Mouse (Mus musculus): ENCODE data around the gene Six5.

Gene Six5

DNA sequence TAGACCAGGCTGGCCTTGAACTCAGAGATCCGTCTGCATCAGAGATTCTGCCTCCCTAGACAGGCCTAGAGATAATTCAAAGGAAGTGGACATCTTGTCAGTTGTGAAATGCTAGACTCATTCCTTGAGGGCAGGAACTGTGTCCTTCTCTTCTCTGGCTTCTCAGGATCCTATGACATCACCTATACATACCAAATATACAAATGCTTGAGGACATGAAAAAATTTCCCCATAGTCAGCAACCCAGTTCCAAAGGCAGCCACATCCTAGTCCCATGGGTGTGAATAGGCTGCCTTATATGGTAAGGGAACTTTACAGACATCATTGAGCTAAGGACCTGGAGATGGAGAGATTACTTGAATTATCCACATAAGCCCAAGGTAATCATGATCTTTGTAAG lies 15.2 kb downstream of the Six5 start:
- no peaks in the 10 kb centered on the region for H3K36me3 ChIP-seq (ENCODE audit: insufficient read depth, low read length)
- H3K4me3 ChIP-seq (replicated peaks; ENCODE audit: low read length), result no peak overlapping the region
- H3K4me1 ChIP-seq (replicated peaks; ENCODE audit: low read depth, low read length), result no peaks in the 10 kb centered on the region
- peaks cover 66% of the 10 kb centered on the region for H3K27me3 ChIP-seq (ENCODE audit: insufficient read depth, low read length)
- H3K9me3 ChIP-seq (ENCODE audit: low read length), result no peaks in the 10 kb centered on the region
- TF ChIP-seq CTCF (conservative IDR thresholded peaks at IDR 0.05; ENCODE audit: low read length) (no peak), POU5F1 (IDR thresholded peaks at IDR 0.05; ENCODE audit: borderline replicate concordance, low read length) (no peak), NANOG (IDR thresholded peaks at IDR 0.05; ENCODE audit: borderline replicate concordance, low read length) (no peak)

DNA sequence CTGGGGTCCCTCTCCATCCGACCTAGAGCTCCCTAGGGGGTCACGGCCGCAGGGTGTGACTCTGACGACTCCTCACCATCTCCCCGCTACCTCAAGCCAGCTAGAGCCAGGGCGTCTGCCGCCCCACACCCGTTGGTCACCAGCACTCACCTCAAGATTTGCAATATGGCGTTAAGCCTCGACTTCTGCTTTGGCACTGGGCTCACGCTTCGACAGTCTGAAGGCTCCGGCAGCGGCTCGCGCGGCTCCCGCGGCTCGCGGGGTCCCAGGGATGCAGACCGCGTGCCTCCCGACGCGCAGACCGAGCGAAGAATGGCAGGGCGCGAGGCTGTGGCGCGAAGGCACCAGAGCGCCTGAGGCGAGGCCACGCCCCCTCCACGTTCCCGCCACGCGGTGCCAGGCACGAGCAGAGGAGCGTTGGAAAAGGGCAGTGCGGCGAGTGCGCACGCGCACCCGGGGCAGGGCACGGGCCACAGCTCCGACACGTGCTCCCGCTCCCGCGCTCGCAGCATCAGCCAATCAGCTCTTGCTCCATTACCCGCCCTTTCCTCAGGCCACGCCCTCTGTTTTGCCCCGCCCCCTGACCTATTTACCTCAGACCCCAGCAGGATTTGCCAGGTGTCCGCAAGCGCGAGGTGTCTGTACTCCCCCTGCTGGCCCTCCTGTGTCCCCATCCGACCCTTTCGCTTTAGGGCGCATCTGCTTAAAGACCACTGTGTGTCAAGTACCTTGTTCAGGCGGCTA lies 23.8 kb downstream of the Six5 start, which contains the start of gene Gm4969:
Gm4969 (minus strand) TSS at position 341 of the 744 bp plus-strand sequence.
- peak within 1 kb of the TSS; percentile 49 for H3K4me3 ChIP-seq (replicated peaks; ENCODE audit: low read length)
- peaks cover 31% of the 10 kb centered on the region for H3K27me3 ChIP-seq (ENCODE audit: insufficient read depth, low read length)
- no peaks in the 10 kb centered on the region for H3K36me3 ChIP-seq (ENCODE audit: insufficient read depth, low read length)
- H3K9me3 ChIP-seq (ENCODE audit: low read length), result peaks cover 8% of the 10 kb centered on the region
- H3K4me1 ChIP-seq (replicated peaks; ENCODE audit: low read depth, low read length), result peaks cover 22% of the 10 kb centered on the region
- TF ChIP-seq NANOG (IDR thresholded peaks at IDR 0.05; ENCODE audit: borderline replicate concordance, low read length), result no peak
- no peak for TF ChIP-seq POU5F1 (IDR thresholded peaks at IDR 0.05; ENCODE audit: borderline replicate concordance, low read length)
- TF ChIP-seq CTCF (conservative IDR thresholded peaks at IDR 0.05; ENCODE audit: low read length), result peak; percentile 33

DNA sequence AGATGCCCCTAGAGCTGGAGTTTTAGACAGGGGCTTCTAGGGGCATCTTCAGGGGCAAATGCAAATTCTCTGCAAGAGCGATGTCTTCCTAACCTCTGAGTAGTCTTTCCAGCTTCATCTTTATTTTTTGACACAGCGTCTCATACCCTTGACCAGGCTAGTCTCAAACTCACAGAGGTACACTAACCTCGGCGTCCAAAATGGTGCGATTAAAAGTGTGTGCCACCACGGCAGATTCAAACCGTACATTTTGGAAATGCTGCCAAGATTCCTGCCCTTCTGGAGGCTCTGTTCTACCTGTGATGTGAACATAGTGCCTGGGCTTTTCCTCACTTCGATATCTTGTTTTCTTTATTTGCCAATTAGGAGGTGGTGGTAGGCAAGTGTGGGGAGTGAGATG lies 24.7 kb downstream of the Six5 start:
- no peaks in the 10 kb centered on the region for H3K36me3 ChIP-seq (ENCODE audit: insufficient read depth, low read length)
- H3K4me3 ChIP-seq (replicated peaks; ENCODE audit: low read length), result no peak overlapping the region
- TF ChIP-seq POU5F1 (IDR thresholded peaks at IDR 0.05; ENCODE audit: borderline replicate concordance, low read length) (no peak), NANOG (IDR thresholded peaks at IDR 0.05; ENCODE audit: borderline replicate concordance, low read length) (no peak), CTCF (conservative IDR thresholded peaks at IDR 0.05; ENCODE audit: low read length) (no peak)
- H3K27me3 ChIP-seq (ENCODE audit: insufficient read depth, low read length), result peaks cover 25% of the 10 kb centered on the region
- peaks cover 22% of the 10 kb centered on the region for H3K4me1 ChIP-seq (replicated peaks; ENCODE audit: low read depth, low read length)
- peaks cover 8% of the 10 kb centered on the region for H3K9me3 ChIP-seq (ENCODE audit: low read length)

DNA sequence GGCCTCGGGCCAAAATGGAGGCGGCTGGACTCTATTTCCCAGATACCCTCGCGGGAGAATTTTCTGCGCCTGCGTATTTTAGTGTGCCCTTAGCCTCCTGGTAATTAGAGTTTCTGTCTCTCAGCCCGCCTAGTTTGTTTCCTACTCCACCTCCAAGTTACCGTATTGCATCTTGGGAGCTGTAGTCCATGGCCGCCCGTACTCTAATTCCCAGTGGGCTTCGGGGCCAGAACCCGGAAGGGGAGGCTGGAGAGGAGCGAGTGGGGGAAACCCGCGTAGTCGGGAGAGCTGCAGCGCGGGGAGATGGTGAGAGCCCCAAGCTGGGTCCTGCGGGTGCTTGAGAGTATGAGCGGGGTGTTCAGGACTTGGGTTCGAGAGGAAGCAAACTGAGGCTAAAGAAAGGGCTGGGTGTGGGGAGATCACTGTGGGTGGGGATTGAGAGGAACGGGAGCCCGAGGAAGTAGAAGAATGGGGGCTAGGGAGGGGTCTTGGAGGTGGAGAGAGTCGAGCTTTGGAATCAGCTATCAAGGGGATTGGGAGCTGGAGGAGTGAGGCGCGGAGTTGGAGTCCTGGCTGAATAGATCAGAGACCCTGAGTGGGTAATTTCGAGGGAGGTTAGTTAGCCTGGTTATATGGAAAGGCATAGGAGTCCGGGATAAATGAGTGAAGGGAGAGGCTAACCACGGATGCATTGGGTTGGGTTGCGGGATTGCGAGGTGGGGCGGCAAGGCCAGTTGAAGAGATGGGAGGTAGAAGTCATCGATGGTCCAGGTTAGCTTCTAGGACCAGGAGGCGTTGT lies 25.4 kb downstream of the Six5 start, which contains the start of gene Fbxo46:
Fbxo46 (plus strand) TSS at position 229 of the 799 bp plus-strand sequence.
- Histone ChIP-seq H3K4me3 (replicated peaks; ENCODE audit: low read length) (peak within 1 kb of the TSS; percentile 96), H3K4me1 (replicated peaks; ENCODE audit: low read depth, low read length) (peaks cover 26% of the 10 kb centered on the region), H3K27me3 (ENCODE audit: insufficient read depth, low read length) (peaks cover 25% of the 10 kb centered on the region), H3K36me3 (ENCODE audit: insufficient read depth, low read length) (no peaks in the 10 kb centered on the region), H3K9me3 (ENCODE audit: low read length) (peaks cover 8% of the 10 kb centered on the region)
- TF ChIP-seq CTCF (conservative IDR thresholded peaks at IDR 0.05; ENCODE audit: low read length) (no peak), NANOG (IDR thresholded peaks at IDR 0.05; ENCODE audit: borderline replicate concordance, low read length) (no peak), POU5F1 (IDR thresholded peaks at IDR 0.05; ENCODE audit: borderline replicate concordance, low read length) (no peak)

DNA sequence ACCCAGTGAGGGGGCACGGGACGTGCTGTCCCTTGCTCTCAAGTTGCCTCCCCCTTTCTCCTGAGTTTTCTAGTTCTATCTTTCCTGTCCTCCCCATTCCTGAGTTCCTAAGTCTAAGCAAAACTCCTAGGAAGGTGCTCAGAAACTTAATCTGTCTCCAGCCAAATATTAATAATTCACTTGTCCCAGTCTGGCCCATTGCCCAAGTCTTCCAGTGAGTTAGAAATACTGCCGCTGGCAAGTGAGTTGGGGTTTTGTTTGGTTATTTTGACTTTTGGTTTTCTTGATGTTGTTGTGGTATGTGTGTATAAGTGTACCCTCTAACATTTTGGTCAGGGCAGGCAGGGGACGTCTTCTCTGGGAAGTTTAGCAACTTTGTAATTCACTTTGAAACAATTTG lies 27.3 kb downstream of the Six5 start:
- TF ChIP-seq NANOG (IDR thresholded peaks at IDR 0.05; ENCODE audit: borderline replicate concordance, low read length) (no peak), CTCF (conservative IDR thresholded peaks at IDR 0.05; ENCODE audit: low read length) (no peak), POU5F1 (IDR thresholded peaks at IDR 0.05; ENCODE audit: borderline replicate concordance, low read length) (no peak)
- Histone ChIP-seq H3K9me3 (ENCODE audit: low read length) (peaks cover 8% of the 10 kb centered on the region), H3K4me1 (replicated peaks; ENCODE audit: low read depth, low read length) (peaks cover 32% of the 10 kb centered on the region), H3K4me3 (replicated peaks; ENCODE audit: low read length) (no peak overlapping the region), H3K36me3 (ENCODE audit: insufficient read depth, low read length) (peaks cover 8% of the 10 kb centered on the region), H3K27me3 (ENCODE audit: insufficient read depth, low read length) (peaks cover 14% of the 10 kb centered on the region)

DNA sequence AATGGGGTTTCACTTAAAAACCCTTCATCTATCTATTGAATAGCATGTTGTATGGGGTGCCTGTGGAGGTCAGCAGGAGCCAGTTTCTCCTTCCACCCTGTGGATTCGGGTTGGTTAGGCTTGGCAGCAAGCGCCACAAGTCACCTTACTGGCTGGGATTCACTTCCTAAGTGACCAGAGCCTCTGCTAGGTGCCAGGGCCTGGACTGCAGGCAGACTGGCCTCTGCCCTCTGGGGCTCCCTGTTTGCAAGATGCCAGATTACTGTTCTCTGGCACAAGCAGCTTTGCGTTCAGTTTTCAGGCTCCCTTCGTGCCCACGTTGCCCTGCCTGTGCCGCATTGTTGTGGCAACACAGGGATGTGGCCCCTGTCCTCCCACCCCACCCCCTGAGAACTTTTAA lies 30.3 kb downstream of the Six5 start:
- Histone ChIP-seq H3K36me3 (ENCODE audit: insufficient read depth, low read length) (peaks cover 32% of the 10 kb centered on the region), H3K4me1 (replicated peaks; ENCODE audit: low read depth, low read length) (peaks cover 40% of the 10 kb centered on the region), H3K4me3 (replicated peaks; ENCODE audit: low read length) (no peak overlapping the region), H3K9me3 (ENCODE audit: low read length) (no peaks in the 10 kb centered on the region), H3K27me3 (ENCODE audit: insufficient read depth, low read length) (no peaks in the 10 kb centered on the region)
- TF ChIP-seq CTCF (conservative IDR thresholded peaks at IDR 0.05; ENCODE audit: low read length), result no peak
- no peak for TF ChIP-seq NANOG (IDR thresholded peaks at IDR 0.05; ENCODE audit: borderline replicate concordance, low read length)
- no peak for TF ChIP-seq POU5F1 (IDR thresholded peaks at IDR 0.05; ENCODE audit: borderline replicate concordance, low read length)

DNA sequence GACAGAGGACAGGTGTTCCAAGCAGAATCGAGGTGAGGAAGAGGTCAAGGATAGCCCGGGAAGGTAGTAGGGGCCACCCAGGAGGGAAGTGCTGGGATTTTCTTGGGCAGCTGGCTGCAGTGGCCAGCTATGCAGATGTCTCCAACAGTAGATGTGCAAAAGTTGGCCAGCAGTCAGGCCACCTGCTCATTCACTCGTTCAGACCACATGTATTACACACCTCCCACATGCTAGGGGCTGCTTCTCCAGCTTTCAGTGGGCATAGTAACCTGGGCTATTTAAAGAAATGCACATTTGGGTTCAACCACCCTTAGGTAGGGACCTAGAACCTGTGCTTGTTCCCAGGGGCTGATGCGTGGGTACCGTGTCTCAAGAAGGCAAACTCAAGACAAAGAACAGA lies 33.4 kb downstream of the Six5 start:
- Histone ChIP-seq H3K27me3 (ENCODE audit: insufficient read depth, low read length) (no peaks in the 10 kb centered on the region), H3K9me3 (ENCODE audit: low read length) (no peaks in the 10 kb centered on the region), H3K36me3 (ENCODE audit: insufficient read depth, low read length) (peaks cover 38% of the 10 kb centered on the region), H3K4me3 (replicated peaks; ENCODE audit: low read length) (no peak overlapping the region), H3K4me1 (replicated peaks; ENCODE audit: low read depth, low read length) (peaks cover 51% of the 10 kb centered on the region)
- TF ChIP-seq CTCF (conservative IDR thresholded peaks at IDR 0.05; ENCODE audit: low read length) (no peak), POU5F1 (IDR thresholded peaks at IDR 0.05; ENCODE audit: borderline replicate concordance, low read length) (no peak), NANOG (IDR thresholded peaks at IDR 0.05; ENCODE audit: borderline replicate concordance, low read length) (no peak)

DNA sequence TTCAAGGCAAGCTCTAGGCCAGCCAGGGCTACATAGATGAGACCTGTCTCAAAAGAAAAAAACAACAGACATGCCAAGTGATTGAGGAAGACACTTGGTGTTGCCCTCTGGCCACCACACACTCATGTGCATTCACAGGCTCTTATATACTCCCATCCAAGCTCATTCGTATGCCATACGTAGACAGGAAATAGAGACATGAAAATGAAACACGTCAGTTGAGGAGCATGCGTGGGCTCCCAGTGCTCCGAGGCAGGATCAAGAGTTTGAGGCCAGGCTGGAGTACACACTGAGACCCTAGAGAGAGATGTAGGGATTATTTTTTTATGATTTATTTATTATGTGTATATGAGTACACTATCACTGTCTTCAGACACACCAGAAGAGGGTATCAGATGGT lies 35.0 kb downstream of the Six5 start:
- Histone ChIP-seq H3K4me1 (replicated peaks; ENCODE audit: low read depth, low read length) (peaks cover 54% of the 10 kb centered on the region), H3K9me3 (ENCODE audit: low read length) (no peaks in the 10 kb centered on the region), H3K36me3 (ENCODE audit: insufficient read depth, low read length) (peaks cover 38% of the 10 kb centered on the region), H3K27me3 (ENCODE audit: insufficient read depth, low read length) (no peaks in the 10 kb centered on the region), H3K4me3 (replicated peaks; ENCODE audit: low read length) (no peak overlapping the region)
- TF ChIP-seq NANOG (IDR thresholded peaks at IDR 0.05; ENCODE audit: borderline replicate concordance, low read length), result no peak
- TF ChIP-seq CTCF (conservative IDR thresholded peaks at IDR 0.05; ENCODE audit: low read length), result no peak
- TF ChIP-seq POU5F1 (IDR thresholded peaks at IDR 0.05; ENCODE audit: borderline replicate concordance, low read length), result no peak

Measured in E14TG2a.4 (cell line).